Mouse (Mus musculus) midbrain, embryonic 15.5 days (tissue): Measurements from ENCODE around the gene Fgd3. TPM values are rescaled to one million over a fixed set of nuclear protein-coding genes. Genes with fewer than 3 reads are reported as not detected.

ENCODE experiments used
- ATAC-seq: fragments of 200-750 bp; cut with Nextera tagmentation; replicated peaks from 2 replicates; pipeline ENCODE4 v1.8.0; 2017; ENCODE audit warnings: moderate TSS enrichment
- H3K27ac ChIP-seq: fragments of 300-500 bp; sonication (generic); 2 replicates; pipeline ENCODE4 v1.5.1; 2015; ENCODE audit warnings: mild to moderate bottlenecking, inconsistent platforms
- H3K27me3 ChIP-seq: fragments of 300-500 bp; sonication (generic); replicated peaks from 2 replicates; pipeline ENCODE4 v1.6.1; 2015; ENCODE audit warnings: inconsistent platforms
- H3K36me3 ChIP-seq: fragments of 300-500 bp; sonication (generic); replicated peaks from 2 replicates; pipeline ENCODE4 v1.6.1; 2015; ENCODE audit warnings: inconsistent platforms
- H3K4me1 ChIP-seq: fragments of 300-500 bp; sonication (generic); 2 replicates; pipeline ENCODE4 v1.6.1; 2015; ENCODE audit warnings: inconsistent platforms
- H3K4me2 ChIP-seq: fragments of 300-500 bp; sonication (generic); 2 replicates; pipeline ENCODE4 v1.6.1; 2015; ENCODE audit warnings: inconsistent platforms, mild to moderate bottlenecking, moderate library complexity
- H3K4me3 ChIP-seq: fragments of 300-500 bp; sonication (generic); 2 replicates; pipeline ENCODE4 v1.5.1; 2015; ENCODE audit warnings: mild to moderate bottlenecking, inconsistent platforms
- H3K9ac ChIP-seq: fragments of 300-500 bp; sonication (generic); 2 replicates; pipeline ENCODE4 v1.6.1; 2015; ENCODE audit warnings: mild to moderate bottlenecking, inconsistent platforms
- H3K9me3 ChIP-seq: fragments of 300-500 bp; sonication (generic); 2 replicates; pipeline ENCODE4 v1.6.1; 2016; ENCODE audit warnings: inconsistent platforms
- WGBS: fragments of 180-500 bp; shearing (Covaris S2); methylation state at CpG from one replicate; pipeline ENCODE4 v1.1.7; 2015; ENCODE audit warnings: mixed read lengths; 5-methylcytosine and 5-hydroxymethylcytosine counted together
- polyA plus RNA-seq: library from polyadenylated mRNA; unstranded; fragments of >200 nt; fragmentation: Nextera tagmentation; extraction: Ambion mirVana; gene quantifications from 2 replicates; pipeline ENCODE4 v1.2.1, GENCODE M21; 2015

Gene Fgd3
- polyA plus RNA-seq, 1 experiment from 2014 or later, result 3.1 TPM

- H3K4me1 ChIP-seq, result peaks cover 24% of the 10 kb centered on the region; the same call in 1 of the 2 replicates
Observed at GRCm38 (mm10) chr13:49353422-49353821, 33.3 kb upstream of the Fgd3 start.

DNA sequence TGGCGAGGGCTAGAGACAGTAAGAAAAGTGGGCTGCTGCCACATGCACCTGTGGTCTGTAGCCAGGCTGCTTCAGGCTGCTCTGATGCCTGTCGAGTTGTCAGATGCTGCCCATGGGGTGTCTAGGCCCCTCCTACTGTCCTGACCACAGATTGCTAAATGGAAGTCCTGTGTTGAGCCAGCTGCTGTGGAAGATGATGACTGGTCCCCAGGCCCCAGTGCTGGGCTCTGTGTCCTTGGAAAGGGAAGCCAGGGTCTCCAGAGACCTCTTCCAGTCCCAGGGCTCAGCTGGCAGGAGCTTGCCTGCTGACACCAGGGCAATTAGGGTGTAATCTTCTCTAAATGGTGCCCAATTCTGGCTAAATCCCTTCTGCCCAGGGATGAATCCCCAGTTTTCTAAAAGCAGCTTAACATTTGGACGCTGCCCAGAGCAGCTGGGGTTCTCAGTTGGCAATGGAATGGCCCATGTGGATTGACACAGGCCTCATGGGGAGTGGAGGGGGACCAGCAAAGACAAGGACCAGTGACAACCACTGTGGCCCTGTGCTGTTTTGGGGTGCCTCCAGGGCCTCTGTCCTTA is 32.6 kb upstream of the Fgd3 start:
- WGBS, result 18% methylated on average over 3 of the region's 3 CpGs
- Histone ChIP-seq H3K9me3 (no peaks in the 10 kb centered on the region), H3K4me1 (peaks cover 24% of the 10 kb centered on the region; the same call in 1 of the 2 replicates), H3K36me3 (no peaks in the 10 kb centered on the region), H3K27ac (peak overlapping the region; percentile 27; the same call in 1 of the 2 replicates), H3K27me3 (no peaks in the 10 kb centered on the region), H3K4me2 (no peak overlapping the region), H3K4me3 (no peak overlapping the region), H3K9ac (no peak overlapping the region)
- peak; percentile 66 for ATAC-seq

More at GRCm38 (mm10) chr13:49353422-49353821, 33.3 kb upstream of the Fgd3 start:
- Histone ChIP-seq H3K27ac (no peak overlapping the region), H3K9ac (no peak overlapping the region), H3K36me3 (no peaks in the 10 kb centered on the region), H3K27me3 (no peaks in the 10 kb centered on the region), H3K4me2 (no peak overlapping the region), H3K4me3 (no peak overlapping the region), H3K9me3 (no peaks in the 10 kb centered on the region)
- ATAC-seq, result no peak

DNA sequence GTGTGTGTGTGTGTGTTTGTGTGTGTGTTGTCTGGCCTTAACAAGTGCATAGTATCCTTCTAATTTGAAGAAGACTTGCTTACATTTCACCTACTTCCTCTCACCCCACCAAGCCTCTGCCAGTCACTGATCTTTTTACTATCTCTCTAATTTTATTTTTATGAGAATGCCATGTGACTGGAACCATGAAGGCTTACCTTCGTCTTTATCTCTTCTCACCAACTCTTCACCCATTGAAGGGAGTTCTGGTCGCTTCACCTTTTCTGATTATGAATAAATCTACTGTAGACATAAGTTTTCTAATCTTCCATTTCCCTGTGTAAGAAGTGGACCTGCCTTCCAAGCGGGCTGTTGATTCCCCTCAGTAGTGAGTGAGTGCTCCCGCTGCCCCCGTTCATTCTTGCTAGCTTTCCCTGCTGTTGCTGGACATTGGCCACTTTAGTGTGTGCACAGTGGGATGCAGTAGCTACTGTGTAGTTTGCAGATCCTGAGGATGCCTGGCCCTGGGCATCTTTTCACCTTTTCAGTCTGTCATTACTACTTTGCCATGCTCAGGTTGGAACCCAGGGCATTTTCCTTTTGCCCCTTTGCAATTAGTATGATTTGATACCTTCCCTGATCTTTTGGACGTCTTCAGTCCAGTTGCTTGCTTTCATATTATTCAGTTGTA is 29.9 kb upstream of the Fgd3 start:
- Histone ChIP-seq H3K27me3 (no peaks in the 10 kb centered on the region), H3K4me2 (no peak overlapping the region), H3K9me3 (no peaks in the 10 kb centered on the region), H3K4me1 (peaks cover 28% of the 10 kb centered on the region), H3K9ac (no peak overlapping the region), H3K4me3 (no peak overlapping the region), H3K36me3 (no peaks in the 10 kb centered on the region), H3K27ac (no peak overlapping the region)
- no peak for ATAC-seq
- WGBS, result 92% methylated on average over 6 of the region's 6 CpGs

DNA sequence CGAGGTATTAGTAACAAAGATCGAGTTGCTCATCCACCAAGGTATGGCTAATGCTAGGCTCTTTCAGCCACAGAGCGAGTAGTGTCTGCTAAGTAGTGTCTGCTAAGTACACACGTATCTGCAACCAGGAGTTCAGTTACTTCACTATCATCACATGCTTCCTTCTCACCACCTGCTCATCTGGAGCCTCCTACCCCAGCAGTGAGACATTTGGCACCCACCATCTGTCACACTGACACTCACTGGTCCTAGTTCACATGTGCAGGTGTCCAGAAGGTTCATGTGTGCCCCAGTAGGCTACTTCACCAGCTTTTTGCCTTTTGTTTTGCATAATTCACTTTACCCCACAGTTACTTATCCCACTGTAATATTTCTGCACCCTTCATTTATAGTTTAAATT is 29.2 kb upstream of the Fgd3 start:
- WGBS, result 92% methylated on average over 4 of the region's 4 CpGs
- Histone ChIP-seq H3K36me3 (no peaks in the 10 kb centered on the region), H3K9ac (no peak overlapping the region)

DNA sequence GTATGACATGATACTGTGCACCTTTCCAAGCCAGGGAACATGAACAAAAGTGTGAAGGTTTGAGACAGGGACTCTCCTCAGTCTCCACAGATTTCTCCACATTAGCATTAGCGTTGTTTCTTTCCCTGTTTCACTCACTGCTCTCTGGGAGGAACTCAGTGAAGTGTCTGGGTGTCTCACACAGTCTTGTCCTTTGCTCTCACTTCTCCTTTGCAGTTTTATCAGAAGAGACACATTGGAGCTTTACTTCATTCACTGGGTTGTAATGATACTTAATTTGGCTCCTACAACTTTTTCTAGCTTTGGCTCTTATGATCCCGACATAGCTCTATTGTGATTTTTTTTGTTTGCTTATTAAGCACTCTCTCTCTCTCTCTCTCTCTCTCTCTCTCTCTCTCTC is 28.4 kb upstream of the Fgd3 start:
- Histone ChIP-seq H3K27me3 (no peaks in the 10 kb centered on the region), H3K4me1 (peaks cover 42% of the 10 kb centered on the region)

More for the DNA sequence above, 29.2 kb upstream of the Fgd3 start:
- no peak for ATAC-seq
- Histone ChIP-seq H3K4me1 (peaks cover 34% of the 10 kb centered on the region), H3K4me3 (no peak overlapping the region), H3K27ac (no peak overlapping the region), H3K4me2 (no peak overlapping the region), H3K27me3 (no peaks in the 10 kb centered on the region), H3K9me3 (no peaks in the 10 kb centered on the region)

DNA sequence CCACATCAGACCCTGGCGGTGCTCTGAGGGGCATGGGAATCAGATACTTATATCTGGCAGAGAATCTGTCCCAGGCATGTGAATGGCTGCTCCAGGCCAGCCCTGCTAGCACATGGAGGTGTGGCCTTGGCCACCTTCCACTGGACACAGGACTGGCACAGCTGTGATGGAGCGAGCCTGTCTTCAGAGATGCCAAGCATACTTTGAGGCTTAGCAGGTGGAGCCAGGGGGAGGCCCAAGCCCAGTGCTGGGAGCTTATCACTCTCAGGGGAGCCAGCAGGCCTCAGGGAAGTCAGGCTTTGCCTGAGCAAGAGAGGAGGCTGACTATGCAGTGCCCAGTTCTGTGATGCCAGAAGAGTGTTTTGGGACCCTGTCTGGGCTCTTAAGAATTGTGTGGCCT is 25.4 kb upstream of the Fgd3 start:
- Histone ChIP-seq H3K27ac (no peak overlapping the region), H3K9me3 (no peaks in the 10 kb centered on the region), H3K4me3 (no peak overlapping the region), H3K27me3 (no peaks in the 10 kb centered on the region), H3K9ac (no peak overlapping the region), H3K4me1 (peaks cover 39% of the 10 kb centered on the region), H3K4me2 (no peak overlapping the region), H3K36me3 (no peaks in the 10 kb centered on the region)
- 75% methylated on average over 2 of the region's 2 CpGs for WGBS
- no peak for ATAC-seq

More for the DNA sequence above, 28.4 kb upstream of the Fgd3 start:
- Histone ChIP-seq H3K4me3 (no peak overlapping the region), H3K4me2 (no peak overlapping the region), H3K9me3 (no peaks in the 10 kb centered on the region), H3K27ac (no peak overlapping the region), H3K36me3 (no peaks in the 10 kb centered on the region), H3K9ac (no peak overlapping the region)
- WGBS, result 80% methylated on average over 2 of the region's 2 CpGs
- ATAC-seq, result no peak

GRCm38 (mm10) chr13:49344567-49344966 is 24.5 kb upstream of the Fgd3 start:
- Histone ChIP-seq H3K9ac (peak overlapping the region; percentile 7; the same call in 1 of the 2 replicates), H3K4me3 (no peak overlapping the region), H3K4me1 (peaks cover 47% of the 10 kb centered on the region), H3K27me3 (no peaks in the 10 kb centered on the region), H3K4me2 (no peak overlapping the region), H3K9me3 (no peaks in the 10 kb centered on the region), H3K36me3 (no peaks in the 10 kb centered on the region), H3K27ac (no peak overlapping the region)
- no peak for ATAC-seq
- WGBS, result 87% methylated on average over 8 of the region's 8 CpGs

- Histone ChIP-seq H3K4me3 (peak overlapping the region; percentile 87), H3K27ac (no peak overlapping the region), H3K36me3 (no peaks in the 10 kb centered on the region), H3K9me3 (no peaks in the 10 kb centered on the region), H3K4me2 (peak overlapping the region; percentile 82), H3K9ac (peak overlapping the region; percentile 93; the same call in 1 of the 2 replicates), H3K27me3 (no peaks in the 10 kb centered on the region), H3K4me1 (peaks cover 47% of the 10 kb centered on the region)
- ATAC-seq, result no peak
Observed at GRCm38 (mm10) chr13:49342723-49343100, 22.6 kb upstream of the Fgd3 start.

DNA sequence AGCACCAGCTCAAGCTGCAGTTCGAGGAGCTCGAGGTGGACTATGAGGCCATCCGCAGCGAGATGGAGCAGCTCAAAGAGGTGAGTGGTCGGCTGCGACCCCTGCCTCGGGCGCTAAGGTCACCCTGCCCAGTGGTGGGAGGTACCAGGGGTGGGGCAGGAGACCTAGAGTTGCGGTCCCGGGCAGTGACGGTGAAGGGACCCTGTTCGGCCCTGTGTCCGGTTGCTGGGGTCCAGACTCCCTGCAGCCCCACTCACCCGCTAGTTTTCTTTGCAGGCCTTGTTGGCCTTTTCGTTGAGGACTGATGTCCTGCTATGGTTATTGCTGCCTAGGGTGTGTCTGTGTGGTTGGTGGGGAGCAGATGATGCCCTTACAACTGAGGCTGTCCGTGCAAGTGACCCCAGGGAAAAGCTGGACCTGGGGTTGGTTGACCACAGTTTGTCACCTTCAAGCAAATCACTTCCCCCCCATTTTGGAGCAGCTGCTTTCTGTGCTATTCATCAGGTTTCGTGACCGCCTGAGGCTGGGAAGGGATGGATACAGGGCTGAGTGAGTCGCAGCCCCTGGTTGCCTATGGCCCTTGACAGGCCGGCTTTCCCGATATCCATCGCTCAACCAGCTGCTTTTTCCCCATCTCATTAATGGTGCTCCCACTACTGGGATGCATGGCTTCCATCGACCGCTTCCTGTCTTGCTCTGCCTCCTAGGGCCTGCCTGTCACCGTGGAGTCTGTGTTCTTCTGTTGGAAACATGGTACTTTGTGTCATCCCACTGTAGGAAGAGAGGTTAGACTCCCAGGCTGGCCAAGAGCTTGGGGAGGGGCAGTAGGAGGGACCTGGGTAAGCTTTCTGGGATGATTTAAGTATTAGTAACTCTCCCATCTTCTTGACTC is 22.0 kb upstream of the Fgd3 start:
- H3K36me3 ChIP-seq, result no peaks in the 10 kb centered on the region
- H3K4me3 ChIP-seq, result peak overlapping the region; percentile 87
- peak overlapping the region; percentile 73 for H3K27ac ChIP-seq
- no peaks in the 10 kb centered on the region for H3K27me3 ChIP-seq
- no peak; the same call in 1 of the 2 replicates for ATAC-seq
- no peaks in the 10 kb centered on the region for H3K9me3 ChIP-seq
- peak overlapping the region; percentile 93 for H3K9ac ChIP-seq
- H3K4me1 ChIP-seq, result peaks cover 47% of the 10 kb centered on the region
- WGBS, result 5% methylated on average over 25 of the region's 25 CpGs
- peak overlapping the region; percentile 82 for H3K4me2 ChIP-seq

DNA sequence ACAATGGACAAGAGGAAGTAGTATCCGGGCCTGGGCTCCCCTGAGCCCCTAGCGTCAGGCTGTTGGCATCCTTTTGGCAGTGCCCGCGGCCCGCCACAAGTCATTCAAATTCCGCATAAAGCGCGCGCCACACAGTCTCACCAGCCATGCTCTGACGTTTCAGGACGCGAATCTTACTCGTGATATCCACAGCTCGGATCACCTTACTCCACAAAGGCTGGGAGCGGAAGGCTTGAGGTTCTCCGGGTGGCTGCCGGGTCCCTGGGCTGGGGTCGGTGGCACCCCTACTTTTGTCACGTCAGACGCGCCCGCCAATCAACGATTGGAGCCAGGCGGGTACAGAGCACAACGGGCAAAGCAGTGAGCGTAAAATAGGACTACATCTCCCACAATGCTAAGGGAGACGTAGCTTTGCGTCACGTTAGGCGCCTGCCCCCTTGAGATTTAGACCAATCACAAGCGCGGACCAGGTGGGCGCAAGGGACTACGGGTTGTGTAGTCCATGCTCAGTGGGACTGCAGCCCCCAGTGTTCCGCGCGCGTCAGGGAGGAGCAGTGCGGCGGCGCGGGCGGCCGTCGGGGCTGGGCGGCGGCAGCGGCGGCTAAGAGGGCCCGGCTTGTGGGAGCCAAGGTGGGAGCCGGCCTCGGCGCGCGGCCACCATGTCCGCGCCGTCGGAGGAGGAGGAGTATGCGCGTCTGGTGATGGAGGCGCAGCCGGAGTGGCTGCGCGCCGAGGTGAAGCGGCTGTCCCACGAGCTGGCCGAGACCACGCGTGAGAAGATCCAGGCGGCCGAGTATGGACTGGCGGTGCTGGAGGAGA is 21.1 kb upstream of the Fgd3 start, which contains the start of gene Bicd2:
Bicd2 (plus strand) TSS at position 574 of the 819 bp plus-strand sequence.
- H3K4me1 ChIP-seq, result peaks cover 47% of the 10 kb centered on the region
- H3K36me3 ChIP-seq, result no peaks in the 10 kb centered on the region
- H3K4me3 ChIP-seq, result peak within 1 kb of the TSS; percentile 87
- peak within 1 kb of the TSS; percentile 87 for H3K27ac ChIP-seq
- under 1% methylated on average over 74 of the region's 74 CpGs for WGBS
- peak; percentile 99 for ATAC-seq
- H3K9me3 ChIP-seq, result no peaks in the 10 kb centered on the region
- H3K9ac ChIP-seq, result peak within 1 kb of the TSS; percentile 93
- no peaks in the 10 kb centered on the region for H3K27me3 ChIP-seq
- H3K4me2 ChIP-seq, result peak within 1 kb of the TSS; percentile 82

DNA sequence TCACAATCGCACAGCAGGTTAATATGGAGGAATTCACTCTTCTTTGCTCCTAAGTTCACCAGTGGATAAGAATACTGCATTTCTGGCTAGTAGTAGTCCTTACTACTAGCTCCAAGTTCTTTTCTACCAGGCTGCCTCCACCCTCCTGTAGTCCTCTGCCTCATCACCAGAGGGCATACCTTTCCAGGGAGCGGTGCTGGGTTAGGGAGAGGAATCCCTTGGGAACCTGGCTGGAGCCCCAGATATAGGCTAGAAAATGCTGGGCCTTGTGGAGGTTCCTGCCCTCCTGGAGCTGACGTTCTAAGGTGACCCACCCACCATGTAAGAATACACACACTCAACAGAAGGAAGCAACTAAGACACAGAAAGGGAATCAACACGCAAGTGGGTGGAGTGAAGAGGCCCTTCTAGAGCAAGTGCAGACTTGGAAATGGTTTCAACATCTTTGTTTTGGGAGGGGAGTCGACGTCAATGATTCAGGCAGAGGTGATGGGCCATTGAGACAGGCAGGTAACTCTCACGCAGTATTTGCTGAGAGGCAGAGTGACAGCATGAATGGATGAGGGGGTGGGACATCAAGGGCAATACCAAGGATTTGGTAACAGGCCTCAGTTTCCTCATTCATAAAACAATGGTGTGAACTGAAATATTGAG is 18.9 kb upstream of the Fgd3 start:
- H3K9me3 ChIP-seq, result no peaks in the 10 kb centered on the region
- H3K9ac ChIP-seq, result no peak overlapping the region
- no peaks in the 10 kb centered on the region for H3K27me3 ChIP-seq
- H3K4me3 ChIP-seq, result no peak overlapping the region
- ATAC-seq, result no peak
- H3K4me2 ChIP-seq, result no peak overlapping the region
- 75% methylated on average over 7 of the region's 7 CpGs for WGBS
- peaks cover 29% of the 10 kb centered on the region for H3K4me1 ChIP-seq
- H3K27ac ChIP-seq, result no peak overlapping the region
- H3K36me3 ChIP-seq, result no peaks in the 10 kb centered on the region
